Mouse (Mus musculus) heart, embryonic 13.5 days (tissue): ENCODE data around the gene Samhd1. TPM values are rescaled to one million over a fixed set of nuclear protein-coding genes. Genes with fewer than 3 reads are reported as not detected.

Source experiments
- ATAC-seq: fragments of 200-750 bp; cut with Nextera tagmentation; 2 replicates; pipeline ENCODE4 v1.8.0; 2017; ENCODE audit warnings: moderate TSS enrichment; ENCODE audit not compliant: insufficient number of reproducible peaks, low FRiP score, low TSS enrichment; ENCODE audit errors: extremely low read depth
- H3K27ac ChIP-seq: fragments of 300-500 bp; sonication (generic); replicated peaks from 2 replicates; pipeline ENCODE4 v1.5.1; 2015; ENCODE audit warnings: moderate library complexity, mild to moderate bottlenecking, inconsistent platforms
- H3K27me3 ChIP-seq: fragments of 300-500 bp; sonication (generic); replicated peaks from 2 replicates; pipeline ENCODE4 v1.6.1; 2015; ENCODE audit warnings: mild to moderate bottlenecking, inconsistent platforms
- H3K36me3 ChIP-seq: fragments of 300-500 bp; sonication (generic); 2 replicates; pipeline ENCODE4 v1.6.1; 2015; ENCODE audit warnings: mild to moderate bottlenecking, inconsistent platforms
- H3K4me1 ChIP-seq: fragments of 300-500 bp; sonication (generic); 2 replicates; pipeline ENCODE4 v1.6.1; 2015; ENCODE audit warnings: inconsistent platforms
- H3K4me2 ChIP-seq: fragments of 300-500 bp; sonication (generic); 2 replicates; pipeline ENCODE4 v1.6.1; 2015; ENCODE audit warnings: inconsistent platforms, mild to moderate bottlenecking, moderate library complexity
- H3K4me3 ChIP-seq: fragments of 300-500 bp; sonication (generic); 2 replicates; pipeline ENCODE4 v1.5.1; 2015; ENCODE audit warnings: moderate library complexity, mild to moderate bottlenecking, inconsistent platforms
- H3K9ac ChIP-seq: fragments of 300-500 bp; sonication (generic); 2 replicates; pipeline ENCODE4 v1.6.1; 2015; ENCODE audit warnings: inconsistent platforms, mild to moderate bottlenecking, moderate library complexity
- H3K9me3 ChIP-seq: fragments of 300-500 bp; sonication (generic); 2 replicates; pipeline ENCODE4 v1.6.1; 2016; ENCODE audit warnings: inconsistent platforms
- WGBS: fragments of 180-500 bp; shearing (Covaris S2); methylation state at CpG from one replicate; pipeline ENCODE4 v1.1.7; 2015; ENCODE audit warnings: mixed read lengths; 5-methylcytosine and 5-hydroxymethylcytosine counted together
- polyA plus RNA-seq: library from polyadenylated mRNA; unstranded; fragments of >200 nt; fragmentation: Nextera tagmentation; extraction: Ambion mirVana; gene quantifications from 2 replicates; pipeline ENCODE4 v1.2.1, GENCODE M21; 2015

The Samhd1 gene
- polyA plus RNA-seq, 1 experiment from 2014 or later = 15.9 TPM

GRCm38 (mm10) chr2:157060557-157061305 is 74.3 kb downstream of the Samhd1 start:
- no peak for ATAC-seq
- Histone ChIP-seq H3K4me1 (peaks cover 58% of the 10 kb centered on the region), H3K27me3 (no peaks in the 10 kb centered on the region), H3K36me3 (peaks cover 41% of the 10 kb centered on the region), H3K9ac (no peak overlapping the region), H3K4me2 (no peak overlapping the region), H3K4me3 (no peak overlapping the region), H3K27ac (no peak overlapping the region), H3K9me3 (no peaks in the 10 kb centered on the region)
- WGBS = 86% methylated on average over 11 of the region's 11 CpGs

- Histone ChIP-seq H3K4me1 (peaks cover 58% of the 10 kb centered on the region), H3K36me3 (peaks cover 43% of the 10 kb centered on the region)
- WGBS = 88% methylated on average over 14 of the region's 14 CpGs
Measured at GRCm38 (mm10) chr2:157060037-157060436, 75.0 kb downstream of the Samhd1 start.

GRCm38 (mm10) chr2:157059166-157059565 is 75.9 kb downstream of the Samhd1 start:
- peaks cover 43% of the 10 kb centered on the region for H3K36me3 ChIP-seq
- H3K4me3 ChIP-seq = 0 out of 2 replicates have a peak overlapping the region, but pooled peaks have one; percentile 23
- H3K4me2 ChIP-seq = peak overlapping the region; percentile 60
- WGBS = 66% methylated on average over 8 of the region's 8 CpGs
- peak overlapping the region; percentile 60 for H3K9ac ChIP-seq
- no peaks in the 10 kb centered on the region for H3K27me3 ChIP-seq
- H3K27ac ChIP-seq = peak overlapping the region; percentile 86
- peaks cover 58% of the 10 kb centered on the region for H3K4me1 ChIP-seq
- no peaks in the 10 kb centered on the region for H3K9me3 ChIP-seq
- ATAC-seq = no peak

More at GRCm38 (mm10) chr2:157060037-157060436, 75.0 kb downstream of the Samhd1 start:
- Histone ChIP-seq H3K27ac (no peak overlapping the region), H3K27me3 (no peaks in the 10 kb centered on the region), H3K4me2 (no peak overlapping the region), H3K9ac (0 out of 2 replicates have a peak overlapping the region, but pooled peaks have one; percentile 1), H3K9me3 (no peaks in the 10 kb centered on the region), H3K4me3 (no peak overlapping the region)
- no peak for ATAC-seq

GRCm38 (mm10) chr2:157058342-157058998 is 76.6 kb downstream of the Samhd1 start:
- Histone ChIP-seq H3K4me2 (peak overlapping the region; percentile 60), H3K9ac (peak overlapping the region; percentile 75), H3K9me3 (no peaks in the 10 kb centered on the region), H3K4me1 (peaks cover 56% of the 10 kb centered on the region), H3K4me3 (peak overlapping the region; percentile 23), H3K27ac (peak overlapping the region; percentile 86), H3K27me3 (no peaks in the 10 kb centered on the region), H3K36me3 (peaks cover 48% of the 10 kb centered on the region)
- WGBS = 23% methylated on average over 17 of the region's 18 CpGs
- ATAC-seq = peak; percentile 43; the same call in 1 of the 2 replicates

- H3K36me3 ChIP-seq = peaks cover 56% of the 10 kb centered on the region
- no peak overlapping the region for H3K4me2 ChIP-seq
- no peak overlapping the region for H3K9ac ChIP-seq
- WGBS = 90% methylated on average over 4 of the region's 4 CpGs
- no peak overlapping the region for H3K4me3 ChIP-seq
- H3K4me1 ChIP-seq = peaks cover 53% of the 10 kb centered on the region
- H3K27ac ChIP-seq = peak overlapping the region; percentile 86
- no peaks in the 10 kb centered on the region for H3K27me3 ChIP-seq
- no peaks in the 10 kb centered on the region for H3K9me3 ChIP-seq
- no peak for ATAC-seq
Measured at GRCm38 (mm10) chr2:157057758-157058157, 77.3 kb downstream of the Samhd1 start.

GRCm38 (mm10) chr2:157057186-157057585 is 77.9 kb downstream of the Samhd1 start:
- no peak for ATAC-seq
- peak overlapping the region; percentile 48; the same call in 1 of the 2 replicates for H3K27ac ChIP-seq
- H3K9me3 ChIP-seq = no peaks in the 10 kb centered on the region
- H3K4me3 ChIP-seq = no peak overlapping the region
- WGBS = 76% methylated on average over 3 of the region's 3 CpGs
- 0 out of 2 replicates have a peak overlapping the region, but pooled peaks have one; percentile 48 for H3K9ac ChIP-seq
- H3K4me2 ChIP-seq = no peak overlapping the region
- peaks cover 59% of the 10 kb centered on the region for H3K4me1 ChIP-seq
- peaks cover 61% of the 10 kb centered on the region for H3K36me3 ChIP-seq
- no peaks in the 10 kb centered on the region for H3K27me3 ChIP-seq

GRCm38 (mm10) chr2:157055721-157056120 is 79.3 kb downstream of the Samhd1 start:
- no peak overlapping the region for H3K4me3 ChIP-seq
- ATAC-seq = no peak
- H3K9ac ChIP-seq = no peak overlapping the region
- WGBS = 86% methylated on average over 6 of the region's 6 CpGs
- no peaks in the 10 kb centered on the region for H3K9me3 ChIP-seq
- no peak overlapping the region for H3K4me2 ChIP-seq
- peaks cover 60% of the 10 kb centered on the region for H3K4me1 ChIP-seq
- H3K27ac ChIP-seq = 0 out of 2 replicates have a peak overlapping the region, but pooled peaks have one; percentile 93
- peaks cover 64% of the 10 kb centered on the region for H3K36me3 ChIP-seq
- H3K27me3 ChIP-seq = no peaks in the 10 kb centered on the region

GRCm38 (mm10) chr2:157054816-157055215 is 80.2 kb downstream of the Samhd1 start:
- 0 out of 2 replicates have a peak, but pooled peaks have one; percentile 20 for ATAC-seq
- Histone ChIP-seq H3K4me3 (no peak overlapping the region), H3K27ac (peak overlapping the region; percentile 93), H3K9me3 (no peaks in the 10 kb centered on the region), H3K27me3 (no peaks in the 10 kb centered on the region), H3K36me3 (peaks cover 65% of the 10 kb centered on the region), H3K4me2 (no peak overlapping the region), H3K4me1 (peaks cover 66% of the 10 kb centered on the region), H3K9ac (peak overlapping the region; percentile 69)
- 49% methylated on average over 5 of the region's 5 CpGs for WGBS

- Histone ChIP-seq H3K36me3 (peaks cover 65% of the 10 kb centered on the region), H3K27ac (peak overlapping the region; percentile 93), H3K4me2 (no peak overlapping the region), H3K4me3 (no peak overlapping the region), H3K4me1 (peaks cover 66% of the 10 kb centered on the region), H3K9ac (peak overlapping the region; percentile 69), H3K9me3 (no peaks in the 10 kb centered on the region), H3K27me3 (no peaks in the 10 kb centered on the region)
- WGBS = 51% methylated on average over 8 of the region's 8 CpGs
- ATAC-seq = no peak
Measured at GRCm38 (mm10) chr2:157054297-157054696, 80.8 kb downstream of the Samhd1 start.

- Histone ChIP-seq H3K4me3 (no peak overlapping the region), H3K4me1 (peaks cover 66% of the 10 kb centered on the region), H3K27me3 (no peaks in the 10 kb centered on the region), H3K36me3 (peaks cover 65% of the 10 kb centered on the region), H3K9ac (no peak overlapping the region), H3K9me3 (no peaks in the 10 kb centered on the region), H3K4me2 (no peak overlapping the region), H3K27ac (peak overlapping the region; percentile 93)
- 76% methylated on average over 4 of the region's 4 CpGs for WGBS
- ATAC-seq = no peak
Measured at GRCm38 (mm10) chr2:157053787-157054186, 81.3 kb downstream of the Samhd1 start.

GRCm38 (mm10) chr2:157053124-157053523 is 81.9 kb downstream of the Samhd1 start:
- Histone ChIP-seq H3K4me3 (no peak overlapping the region), H3K36me3 (peaks cover 71% of the 10 kb centered on the region), H3K9ac (no peak overlapping the region), H3K4me1 (peaks cover 61% of the 10 kb centered on the region), H3K9me3 (no peaks in the 10 kb centered on the region), H3K4me2 (no peak overlapping the region), H3K27ac (peak overlapping the region; percentile 63; the same call in 1 of the 2 replicates), H3K27me3 (no peaks in the 10 kb centered on the region)
- 88% methylated on average over 5 of the region's 5 CpGs for WGBS
- no peak for ATAC-seq
